Comparison of ENCODE assay signal across 16 mouse cellular contexts in the genomic region with DNA sequence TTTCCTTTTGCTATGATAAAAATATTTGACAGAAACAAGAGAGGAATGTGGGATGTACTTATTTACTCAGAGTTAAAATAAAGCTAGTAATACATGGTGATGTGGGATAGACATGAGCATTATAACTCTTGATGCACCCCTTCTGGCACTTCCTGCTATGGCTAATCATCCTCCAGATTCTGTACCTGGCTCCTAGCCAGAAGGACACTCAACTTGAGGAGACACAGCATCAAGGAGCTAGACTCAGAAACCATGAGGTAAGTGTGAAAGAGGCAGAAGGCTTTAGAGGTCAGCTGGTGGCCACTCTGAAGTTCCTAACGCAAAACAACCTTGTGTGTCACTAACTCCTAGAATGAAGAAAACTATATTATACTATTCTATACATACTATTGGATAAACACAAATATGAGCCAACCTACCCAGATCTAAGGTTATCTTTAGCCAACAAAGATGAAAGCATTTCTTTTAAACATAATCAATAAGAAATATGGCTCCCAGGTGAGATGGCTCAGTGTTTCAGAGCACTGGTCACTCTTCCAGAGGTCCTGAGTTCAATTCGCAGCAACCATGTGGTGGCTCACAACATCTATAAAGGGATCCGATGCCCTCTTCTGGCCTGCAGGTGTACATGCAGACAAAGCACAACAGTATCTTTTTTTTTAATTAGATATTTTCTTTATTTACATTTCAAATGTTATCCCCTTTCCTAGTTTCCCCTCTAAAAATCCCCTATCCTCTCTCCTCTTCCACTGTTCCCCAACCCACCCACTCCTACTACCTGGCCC. TPM values are rescaled to one million over a fixed set of nuclear protein-coding genes. Genes with fewer than 3 reads are reported as not detected.
DNase-seq lines count a peak whose midpoint lies in the region; ATAC-seq and TF ChIP-seq lines count a peak whose summit lies in the region.
"Had no signal": no experiment of that assay in that cellular context is flagged by ENCODE, and none has a peak within 500 bp of the region (broad histone marks: within the 10 kb centered on the region; RNA-seq: fewer than 3 reads in every experiment).

No protein-coding gene starts in this region.

- POLR2A ChIA-PET in Patski (lab: Charles Lee) = no interaction called here

- H3K4me2 ChIP-seq in liver, embryonic 11.5 days = no peak overlapping the region
- H3K4me2 ChIP-seq: heart, embryonic 15.5 days; limb, embryonic 13.5 days had no signal

- intact Hi-C loops in heart, adult 2 months (cut with DNase I) = no loop called here
- intact Hi-C loops in heart, postnatal 25 days (cut with DNase I) = loop anchor here (10.0 kb wide), 1 partner anchor 682 kb away; no protein-coding TSS in a partner anchor

- H3K79me2 ChIP-seq in heart, adult 2 months (replicated peaks; ENCODE audit: control insufficient read depth, insufficient read depth, low read length) = no peaks in the 10 kb centered on the region

- no peak for TF ChIP-seq EP300 in heart, adult 2 months (IDR thresholded peaks at IDR 0.05; ENCODE audit: insufficient read depth, low read depth, low read length)

- no peak overlapping the region for H3K9ac ChIP-seq in heart, adult 2 months (ENCODE audit: low read depth, low read length)
- H3K9ac ChIP-seq in liver, embryonic 11.5 days (ENCODE audit: low read depth, low read length) = no peak overlapping the region
- H3K9ac ChIP-seq: heart, embryonic 15.5 days; limb, embryonic 13.5 days had no signal

- H3K27ac ChIP-seq in heart, adult 2 months = no peak overlapping the region
- no peak overlapping the region for H3K27ac ChIP-seq in liver, embryonic 11.5 days (ENCODE audit: low read depth, low read length)
- H3K27ac ChIP-seq: heart, embryonic 15.5 days; limb, embryonic 13.5 days had no signal

- H3K4me1 ChIP-seq in heart, adult 2 months (ENCODE audit: control insufficient read depth, insufficient read depth, low read length) = no peaks in the 10 kb centered on the region
- H3K4me1 ChIP-seq in liver, embryonic 11.5 days (replicated peaks; ENCODE audit: control insufficient read depth, insufficient read depth, low read length) = no peaks in the 10 kb centered on the region; the same call in 1 of the 2 replicates
- no peaks in the 10 kb centered on the region for H3K4me1 ChIP-seq in lung, adult 2 months (ENCODE audit: control insufficient read depth, insufficient read depth, low read length)
- H3K4me1 ChIP-seq: heart, embryonic 15.5 days; limb, embryonic 13.5 days had no signal

- no peaks in the 10 kb centered on the region for H3K27me3 ChIP-seq in heart, adult 2 months (ENCODE audit: control insufficient read depth, insufficient read depth, low read length)
- H3K27me3 ChIP-seq in Patski = peaks cover 6% of the 10 kb centered on the region
- H3K27me3 ChIP-seq in liver, embryonic 11.5 days (replicated peaks; ENCODE audit: control insufficient read depth, insufficient read depth, low read length) = no peaks in the 10 kb centered on the region
- H3K27me3 ChIP-seq: heart, embryonic 15.5 days; limb, embryonic 13.5 days; megakaryocyte, embryonic 14.5 days had no signal

- no peaks in the 10 kb centered on the region for H3K9me3 ChIP-seq in liver, embryonic 11.5 days (ENCODE audit: control insufficient read depth, low read length)
- H3K9me3 ChIP-seq: heart, embryonic 15.5 days; limb, embryonic 13.5 days; megakaryocyte, embryonic 14.5 days had no signal

- in situ Hi-C loops in Patski (cut with MboI; ENCODE audit: low pct_unique_long_range_greater_than_20kb) = loop anchor here (5.0 to 10.0 kb wide), 3 partner anchors 92 to 812 kb away; a partner anchor contains a TSS

- CTCF ChIA-PET in Patski (lab: Charles Lee) = interaction anchor here (0.9 to 2.0 kb wide), 4 partner anchors 9 to 680 kb away, joined by 3 to 5 read pairs (median 3); no protein-coding TSS in a partner anchor

- no peak overlapping the region for H3K4me3 ChIP-seq in heart, adult 2 months
- no peak overlapping the region for H3K4me3 ChIP-seq in liver, embryonic 11.5 days (ENCODE audit: low read depth, low read length)
- no peak overlapping the region for H3K4me3 ChIP-seq in lung, adult 2 months (replicated peaks; ENCODE audit: extremely low read depth, low read depth, low read length)
- H3K4me3 ChIP-seq: heart, embryonic 15.5 days; limb, embryonic 13.5 days; megakaryocyte, embryonic 14.5 days; myocyte had no signal

- peak; percentile 42 for TF ChIP-seq CTCF in heart, adult 2 months (IDR thresholded peaks at IDR 0.05)
- peak; percentile 61 for TF ChIP-seq CTCF in Patski (IDR thresholded peaks at IDR 0.05)
- no peak for TF ChIP-seq CTCF in lung, adult 2 months (IDR thresholded peaks at IDR 0.05; ENCODE audit: insufficient read depth, low read length)

- ATAC-seq in Patski = peak; percentile 35
- ATAC-seq in liver, embryonic 11.5 days (replicated peaks; ENCODE audit: low FRiP score) = peak; percentile 61; the same call in 1 of the 2 replicates

- no peak for DNase-seq in heart, adult 2 months
- DNase-seq in heart, postnatal 25 days (ENCODE audit: low spot score) = no peak
- peak; percentile 61 for DNase-seq in 416B (ENCODE audit: low read depth)
- DNase-seq in Patski (ENCODE audit: low read depth, low spot score) = no peak
- DNase-seq in liver, embryonic 11.5 days (ENCODE audit: low spot score) = no peak
- no peak for DNase-seq in cerebellum, adult 18-20 months
- DNase-seq in lung, adult 2 months = no peak
- no peak for DNase-seq in layer of hippocampus, postnatal 14 days (ENCODE audit: low spot score in 2 of 2)
- DNase-seq: layer of hippocampus, adult 9-11 months; retina, postnatal 1 day had no signal

- 64% methylated on average over 3 of the region's 3 CpGs for WGBS in heart, adult 2 months
- 49% methylated on average over 3 of the region's 3 CpGs for WGBS in liver, embryonic 11.5 days
- WGBS in lung, adult 2 months = 65% methylated on average over 3 of the region's 3 CpGs

- TF ChIP-seq POLR2A in heart, adult 2 months (IDR thresholded peaks at IDR 0.05; ENCODE audit: insufficient read depth, low read depth, low read length) = no peak
- no peak for TF ChIP-seq POLR2A in lung, adult 2 months (IDR thresholded peaks at IDR 0.05; ENCODE audit: borderline replicate concordance, extremely low read depth, low read depth, low read length)

- no peaks in the 10 kb centered on the region for H3K36me3 ChIP-seq in heart, adult 2 months (ENCODE audit: control insufficient read depth, insufficient read depth, low read length)
- H3K36me3 ChIP-seq in liver, embryonic 11.5 days (ENCODE audit: control insufficient read depth, insufficient read depth, low read length) = no peaks in the 10 kb centered on the region
- H3K36me3 ChIP-seq: heart, embryonic 15.5 days; limb, embryonic 13.5 days had no signal

RNA-seq across cellular contexts. Expression of a gene that starts 10.6 kb away (rescaled TPM):
- not detected for total RNA-seq in heart, adult 2 months (2021)
- not detected in 2 replicates for polyA plus RNA-seq in heart, adult 2 months (2012; rRNA removed)
- total RNA-seq in heart, postnatal 25 days (2021) = not detected
- not detected for polyA plus RNA-seq in Patski (2021)
- polyA plus RNA-seq in liver, embryonic 11.5 days (2014; fragmentation: Nextera tagmentation; extraction: Ambion mirVana) = not detected in 2 replicates
- not detected in 2 replicates for polyA plus RNA-seq in lung, adult 2 months (2012; rRNA removed)
- not detected for total RNA-seq in layer of hippocampus, postnatal 14 days (2021)
- total RNA-seq: gastrocnemius, adult 18-20 months had no signal
- polyA plus RNA-seq: heart, embryonic 15.5 days; intestine, embryonic 14.5 days; limb, embryonic 13.5 days; myocyte had no signal

RNA-seq across cellular contexts. Expression of a gene that starts 14.5 kb away (rescaled TPM):
- 10 to 100 TPM; 15.3 to 15.4 TPM for total RNA-seq in heart, adult 2 months (2021)
- polyA plus RNA-seq in heart, adult 2 months (2012; rRNA removed) = 7.9 and 13.0 TPM in 2 replicates
- 10 to 100 TPM; 16.6 to 20.6 TPM for total RNA-seq in heart, postnatal 25 days (2021)
- 33.1 TPM for polyA plus RNA-seq in Patski (2021)
- polyA plus RNA-seq in liver, embryonic 11.5 days (2014; fragmentation: Nextera tagmentation; extraction: Ambion mirVana) = 68.1 and 78.1 TPM in 2 replicates
- polyA plus RNA-seq in lung, adult 2 months (2012; rRNA removed) = 21.2 and 21.3 TPM in 2 replicates
- total RNA-seq in layer of hippocampus, postnatal 14 days (2021) = 10 to 100 TPM; 32.6 to 36.7 TPM

RNA-seq across cellular contexts. Expression of a gene that starts 22.8 kb away (rescaled TPM):
- total RNA-seq in heart, adult 2 months (2021) = not detected
- not detected in 2 replicates for polyA plus RNA-seq in heart, adult 2 months (2012; rRNA removed)
- not detected for total RNA-seq in heart, postnatal 25 days (2021)
- not detected for polyA plus RNA-seq in Patski (2021)
- polyA plus RNA-seq in liver, embryonic 11.5 days (2014; fragmentation: Nextera tagmentation; extraction: Ambion mirVana) = not detected in 2 replicates
- polyA plus RNA-seq in lung, adult 2 months (2012; rRNA removed) = not detected in 2 replicates
- total RNA-seq in layer of hippocampus, postnatal 14 days (2021) = under 1 TPM in 1 of 2 experiments, not detected in 1; 0.07 TPM
- total RNA-seq: gastrocnemius, adult 18-20 months had no signal
- polyA plus RNA-seq: heart, embryonic 15.5 days; intestine, embryonic 14.5 days; limb, embryonic 13.5 days; myocyte had no signal
